Mouse (Mus musculus) megakaryocyte progenitor cell, adult 5-6 weeks (primary cell): ENCODE measurements around the gene Ino80d. TPM values are rescaled to one million over a fixed set of nuclear protein-coding genes. Genes with fewer than 3 reads are reported as not detected.

Experiments
- ATAC-seq: replicated peaks from 2 replicates; pipeline ENCODE4 v1.8.0; 2016; ENCODE audit warnings: mild to moderate bottlenecking, moderate TSS enrichment, inconsistent platforms; ENCODE audit not compliant: poor library complexity
- total RNA-seq, 2 experiments: library from RNA; stranded (forward) in 1 of 2; stranded (reverse) in 1 of 2; fragments of 157-497, 149-512 nt in 1 of 2; fragments of 200-1000 nt in 1 of 2; gene quantifications; 2 replicates each; pipeline versions ENCODE4 v1.2.3 to v1.2.4; 2015 to 2017

Gene Ino80d
- total RNA-seq, 2 experiments from 2014 or later: 19.9 to 66.1 TPM

- ATAC-seq: no peak
These were observed 197.9 kb downstream of the Ino80d start for GRCm38 (mm10) chr1:62916609-62917008.

GRCm38 (mm10) chr1:62914495-62914894 is 200.0 kb downstream of the Ino80d start:
- no peak for ATAC-seq

- ATAC-seq: no peak
These were observed 203.0 kb downstream of the Ino80d start for GRCm38 (mm10) chr1:62911426-62911825.

- no peak for ATAC-seq
These were observed 205.3 kb downstream of the Ino80d start for GRCm38 (mm10) chr1:62909126-62909525.

- ATAC-seq: peak; percentile 34; the same call in 1 of the 2 replicates
These were observed 206.0 kb downstream of the Ino80d start for GRCm38 (mm10) chr1:62908508-62908907.

Other genes with a start within 250 kb of the Ino80d start
- gene Eef1b2, start 62.2 kb upstream of the Ino80d start, total RNA-seq (2015): 1,640 and 1,755 TPM in 2 replicates
- gene Eef1b2, start 62.2 kb upstream of the Ino80d start, total RNA-seq (2017): 3,229 and 3,450 TPM in 2 replicates
- gene Ndufs1, start 62.2 kb upstream of the Ino80d start, total RNA-seq (2015): 135 and 150 TPM in 2 replicates
- gene Ndufs1, start 62.2 kb upstream of the Ino80d start, total RNA-seq (2017): 147 and 172 TPM in 2 replicates
- not detected in 2 replicates for gene Gpr1, start 99.9 kb upstream of the Ino80d start, total RNA-seq (2015)
- not detected in 2 replicates for gene Gpr1, start 99.9 kb upstream of the Ino80d start, total RNA-seq (2017)
- gene Zdbf2, start 158.6 kb upstream of the Ino80d start, total RNA-seq (2015): not detected in 2 replicates
- gene Zdbf2, start 158.6 kb upstream of the Ino80d start, total RNA-seq (2017): not detected in 2 replicates